Mouse (Mus musculus) hindbrain, embryonic 14.5 days (tissue): ENCODE data around the gene Egfl6. TPM values are rescaled to one million over a fixed set of nuclear protein-coding genes. Genes with fewer than 3 reads are reported as not detected.

Experiments used
- ATAC-seq: fragments of 200-750 bp; cut with Nextera tagmentation; 2 replicates; pipeline ENCODE4 v1.8.0; 2017; ENCODE audit warnings: moderate number of reproducible peaks, mild to moderate bottlenecking, moderate TSS enrichment, moderate library complexity; ENCODE audit not compliant: low FRiP score
- DNase-seq: peaks from one replicate; pipeline ENCODE4 v3.0.0-alpha.2; 2015; ENCODE audit warnings: low spot score
- H3K27ac ChIP-seq: fragments of 300-500 bp; sonication (generic); 2 replicates; pipeline ENCODE4 v1.5.1; 2014; ENCODE audit warnings: mild to moderate bottlenecking, moderate library complexity
- H3K27me3 ChIP-seq: fragments of 300-500 bp; sonication (generic); 2 replicates; pipeline ENCODE4 v1.6.1; 2014; ENCODE audit warnings: mild to moderate bottlenecking, low read length, mixed read lengths; ENCODE audit not compliant: control insufficient read depth, insufficient read depth
- H3K36me3 ChIP-seq: fragments of 300-500 bp; sonication (generic); replicated peaks from 2 replicates; pipeline ENCODE4 v1.6.1; 2014; ENCODE audit not compliant: control insufficient read depth, insufficient read depth
- H3K4me1 ChIP-seq: fragments of 300-500 bp; sonication (generic); replicated peaks from 2 replicates; pipeline ENCODE4 v1.6.1; 2014; ENCODE audit warnings: antibody characterized with exemption, low read length, mixed read lengths; ENCODE audit not compliant: control insufficient read depth, insufficient read depth
- H3K4me2 ChIP-seq: fragments of 300-500 bp; sonication (generic); replicated peaks from 2 replicates; pipeline ENCODE4 v1.6.1; 2014; ENCODE audit warnings: mild to moderate bottlenecking, moderate library complexity
- H3K4me3 ChIP-seq: fragments of 300-500 bp; sonication (generic); replicated peaks from 2 replicates; pipeline ENCODE4 v1.5.1; 2014; ENCODE audit warnings: mild to moderate bottlenecking, low read length
- H3K9ac ChIP-seq: fragments of 300-500 bp; sonication (generic); 2 replicates; pipeline ENCODE4 v1.6.1; 2014
- H3K9me3 ChIP-seq: fragments of 300-500 bp; sonication (generic); 2 replicates; pipeline ENCODE4 v1.6.1; 2016; ENCODE audit warnings: low read length; ENCODE audit not compliant: control insufficient read depth
- WGBS: fragments of 180-500 bp; shearing (Covaris S2); extraction: QIAGEN DNeasy Blood & Tissue Kit; methylation state at CpG from one replicate; pipeline ENCODE4 v1.1.7; 2014; 5-methylcytosine and 5-hydroxymethylcytosine counted together
- polyA plus RNA-seq: library from polyadenylated mRNA; unstranded; fragments of >200 nt; fragmentation: Nextera tagmentation; extraction: Ambion mirVana; gene quantifications from 2 replicates; pipeline ENCODE4 v1.2.1, GENCODE M21; 2014

Egfl6 gene
- polyA plus RNA-seq, 1 experiment from 2014 or later: 3.9 TPM

DNA sequence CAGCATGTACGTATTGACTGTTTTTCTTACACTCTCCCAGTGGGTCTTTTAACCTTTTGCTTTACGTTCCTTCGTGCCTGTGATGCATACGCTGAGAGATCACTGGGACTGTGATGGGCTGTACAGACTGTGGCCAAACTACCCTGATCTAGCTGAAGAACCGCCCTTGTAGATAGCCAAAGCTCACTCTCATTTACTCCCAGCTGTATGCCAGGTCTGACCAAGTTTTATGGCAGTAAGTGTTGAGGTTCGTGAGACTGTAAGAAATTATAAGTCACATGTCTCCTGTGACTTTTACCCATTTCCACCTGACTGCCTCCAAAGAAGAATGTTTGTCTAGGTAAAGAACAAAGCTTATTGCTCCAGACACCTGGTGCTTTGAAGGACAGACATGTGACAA lies 19.5 kb downstream of the Egfl6 start:
- H3K9ac ChIP-seq: no peak overlapping the region
- 94% methylated on average over 6 of the region's 6 CpGs for WGBS
- DNase-seq: no peak
- no peaks in the 10 kb centered on the region for H3K4me1 ChIP-seq
- H3K4me3 ChIP-seq: no peak overlapping the region
- H3K4me2 ChIP-seq: no peak overlapping the region
- H3K9me3 ChIP-seq: no peaks in the 10 kb centered on the region
- no peak for ATAC-seq
- no peaks in the 10 kb centered on the region for H3K36me3 ChIP-seq
- H3K27me3 ChIP-seq: peaks cover 5% of the 10 kb centered on the region; the same call in 1 of the 2 replicates
- no peak overlapping the region for H3K27ac ChIP-seq

DNA sequence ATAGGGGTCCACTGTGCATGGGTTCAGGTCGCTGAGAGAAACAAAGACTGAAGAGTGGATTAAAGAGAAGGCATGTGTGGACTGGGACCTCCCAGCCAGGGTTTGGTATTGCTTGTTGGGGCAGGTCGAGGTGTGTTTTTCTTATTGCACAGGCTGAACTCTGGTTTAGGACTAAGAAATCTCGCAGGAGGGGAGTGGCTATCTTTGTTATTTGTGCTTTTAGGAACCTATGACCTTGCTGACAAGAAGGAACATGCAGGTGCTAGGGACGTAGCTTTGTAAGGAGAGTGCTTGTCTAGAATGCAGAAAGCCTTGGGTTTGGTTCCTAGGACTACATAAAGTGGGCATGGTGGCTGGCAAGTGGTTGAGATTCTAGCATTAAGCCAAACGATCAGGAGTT lies 20.1 kb downstream of the Egfl6 start:
- ATAC-seq (no peak), DNase-seq (no peak)
- Histone ChIP-seq H3K4me3 (no peak overlapping the region), H3K9me3 (no peaks in the 10 kb centered on the region), H3K36me3 (no peaks in the 10 kb centered on the region), H3K27me3 (peaks cover 5% of the 10 kb centered on the region; the same call in 1 of the 2 replicates), H3K27ac (no peak overlapping the region), H3K9ac (no peak overlapping the region), H3K4me2 (no peak overlapping the region), H3K4me1 (no peaks in the 10 kb centered on the region)
- 79% methylated on average over 5 of the region's 5 CpGs for WGBS

DNA sequence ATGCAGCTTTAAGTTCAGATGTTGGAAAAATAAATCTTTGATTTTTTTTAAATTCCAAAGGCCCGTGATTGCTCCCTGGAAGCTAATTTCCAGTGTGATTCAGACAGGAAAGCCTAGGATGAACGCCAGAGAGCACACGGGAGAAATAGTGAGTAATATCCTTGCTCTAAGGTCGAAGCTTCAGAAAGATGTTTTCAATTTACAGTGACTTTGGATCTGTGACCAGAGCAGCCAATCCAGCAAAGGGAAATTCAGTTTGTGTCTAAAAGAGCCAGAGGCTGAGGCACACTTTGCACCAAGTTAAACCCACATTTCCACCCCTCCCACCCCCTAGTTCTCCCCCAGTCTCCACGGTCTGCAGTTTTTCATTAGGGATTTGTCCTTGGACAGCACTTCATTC lies 20.6 kb downstream of the Egfl6 start:
- Histone ChIP-seq H3K9ac (no peak overlapping the region), H3K4me1 (no peaks in the 10 kb centered on the region), H3K27me3 (peaks cover 5% of the 10 kb centered on the region; the same call in 1 of the 2 replicates), H3K36me3 (no peaks in the 10 kb centered on the region), H3K9me3 (no peaks in the 10 kb centered on the region), H3K4me3 (no peak overlapping the region), H3K27ac (no peak overlapping the region), H3K4me2 (no peak overlapping the region)
- WGBS: 72% methylated on average over 5 of the region's 5 CpGs
- no peak for ATAC-seq
- DNase-seq: no peak

DNA sequence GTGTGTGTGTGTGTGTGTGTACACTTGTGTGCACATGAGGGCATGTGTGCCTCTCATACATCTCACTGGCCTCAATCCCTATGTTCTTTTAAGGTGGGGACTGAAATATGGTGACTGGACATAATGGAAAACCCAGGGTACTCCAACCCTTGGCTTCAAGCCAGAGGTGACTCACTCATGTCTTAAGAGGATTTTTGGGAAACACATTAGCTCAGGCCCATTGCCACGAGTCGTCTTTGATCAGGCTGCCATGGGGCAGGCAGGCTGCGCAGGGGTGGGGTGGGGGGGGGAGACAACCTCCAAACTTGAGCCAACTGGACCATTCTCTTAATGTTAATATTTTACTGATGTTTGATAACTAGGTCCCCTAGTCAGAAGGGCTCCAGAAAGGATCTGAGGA lies 26.2 kb downstream of the Egfl6 start:
- no peaks in the 10 kb centered on the region for H3K36me3 ChIP-seq
- no peak overlapping the region for H3K9ac ChIP-seq
- 78% methylated on average over 3 of the region's 3 CpGs for WGBS
- no peaks in the 10 kb centered on the region for H3K9me3 ChIP-seq
- H3K4me2 ChIP-seq: no peak overlapping the region
- no peaks in the 10 kb centered on the region for H3K4me1 ChIP-seq
- DNase-seq: no peak
- no peak overlapping the region for H3K4me3 ChIP-seq
- H3K27me3 ChIP-seq: no peaks in the 10 kb centered on the region
- no peak for ATAC-seq
- no peak overlapping the region for H3K27ac ChIP-seq

DNA sequence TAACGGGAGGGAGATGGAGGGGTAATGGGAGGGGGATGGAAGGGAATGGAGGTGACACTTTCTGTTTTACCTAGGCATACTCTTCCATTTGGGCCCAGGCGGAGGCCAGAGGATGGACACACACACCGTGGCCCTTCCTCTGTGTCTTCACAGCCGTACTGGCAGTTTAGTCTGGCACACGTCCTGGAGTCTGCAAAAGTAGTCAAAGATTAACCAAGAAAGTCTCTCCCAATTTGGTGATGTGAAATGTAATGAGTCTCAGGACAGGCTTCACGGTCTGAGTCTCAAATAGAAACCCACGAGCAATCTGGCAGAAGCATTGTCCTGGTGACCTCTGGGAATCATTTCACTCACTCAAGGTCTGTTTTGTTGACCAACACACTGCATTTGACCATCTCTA lies 33.2 kb downstream of the Egfl6 start:
- no peak for DNase-seq
- Histone ChIP-seq H3K4me1 (no peaks in the 10 kb centered on the region), H3K36me3 (no peaks in the 10 kb centered on the region), H3K9me3 (no peaks in the 10 kb centered on the region), H3K4me2 (no peak overlapping the region), H3K27me3 (peaks cover 3% of the 10 kb centered on the region; the same call in 1 of the 2 replicates), H3K27ac (no peak overlapping the region), H3K9ac (no peak overlapping the region), H3K4me3 (no peak overlapping the region)
- ATAC-seq: no peak
- 81% methylated on average over 7 of the region's 7 CpGs for WGBS

DNA sequence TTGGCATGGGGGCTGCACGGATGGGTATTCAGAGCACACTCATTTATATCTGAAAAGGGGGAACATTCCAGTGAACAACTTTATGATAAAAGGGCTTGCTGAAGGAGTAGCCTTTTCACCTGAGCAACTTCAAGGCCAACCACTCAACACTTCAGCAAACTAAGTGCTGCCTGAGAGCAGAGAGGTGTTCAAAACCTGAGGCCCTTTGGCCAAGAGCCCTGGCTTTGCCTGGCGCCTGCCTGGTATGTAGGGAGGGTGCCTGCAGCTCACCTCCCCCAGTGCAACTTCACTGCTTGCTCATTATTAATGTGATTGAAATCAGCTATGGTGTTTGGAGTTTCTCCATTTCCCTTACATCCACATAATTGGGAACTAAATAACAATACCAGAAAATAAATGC lies 39.0 kb downstream of the Egfl6 start:
- Histone ChIP-seq H3K4me2 (no peak overlapping the region), H3K4me3 (no peak overlapping the region), H3K9ac (no peak overlapping the region), H3K27me3 (peaks cover 8% of the 10 kb centered on the region; the same call in 1 of the 2 replicates), H3K36me3 (no peaks in the 10 kb centered on the region), H3K9me3 (no peaks in the 10 kb centered on the region), H3K4me1 (no peaks in the 10 kb centered on the region), H3K27ac (no peak overlapping the region)
- DNase-seq: no peak
- WGBS: 77% methylated on average over 2 of the region's 2 CpGs
- no peak for ATAC-seq

DNA sequence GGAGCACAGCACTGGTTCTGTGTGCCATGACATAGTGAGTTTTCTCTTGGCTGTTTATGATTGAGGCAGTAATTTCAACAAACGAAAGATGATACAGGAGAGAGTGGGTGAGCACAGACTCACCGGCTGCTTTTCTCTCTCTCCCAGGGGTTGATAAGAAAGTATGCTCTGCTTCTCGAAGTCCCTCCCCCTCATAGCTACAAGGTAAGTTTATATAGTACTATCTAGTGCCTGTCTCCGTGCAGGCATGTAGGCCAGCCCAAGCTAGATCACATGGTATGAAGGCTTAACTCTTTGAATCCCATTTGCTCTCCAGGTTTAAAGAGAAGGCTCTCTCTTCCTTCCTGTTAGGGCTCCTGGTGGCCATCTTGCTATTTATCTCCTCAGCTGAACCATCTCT lies 50.4 kb downstream of the Egfl6 start:
- Histone ChIP-seq H3K4me3 (no peak overlapping the region), H3K4me2 (no peak overlapping the region), H3K4me1 (no peaks in the 10 kb centered on the region), H3K9me3 (no peaks in the 10 kb centered on the region), H3K9ac (no peak overlapping the region), H3K27ac (no peak overlapping the region), H3K27me3 (no peaks in the 10 kb centered on the region), H3K36me3 (no peaks in the 10 kb centered on the region)
- ATAC-seq: no peak
- WGBS: 69% methylated on average over 4 of the region's 4 CpGs
- no peak for DNase-seq

DNA sequence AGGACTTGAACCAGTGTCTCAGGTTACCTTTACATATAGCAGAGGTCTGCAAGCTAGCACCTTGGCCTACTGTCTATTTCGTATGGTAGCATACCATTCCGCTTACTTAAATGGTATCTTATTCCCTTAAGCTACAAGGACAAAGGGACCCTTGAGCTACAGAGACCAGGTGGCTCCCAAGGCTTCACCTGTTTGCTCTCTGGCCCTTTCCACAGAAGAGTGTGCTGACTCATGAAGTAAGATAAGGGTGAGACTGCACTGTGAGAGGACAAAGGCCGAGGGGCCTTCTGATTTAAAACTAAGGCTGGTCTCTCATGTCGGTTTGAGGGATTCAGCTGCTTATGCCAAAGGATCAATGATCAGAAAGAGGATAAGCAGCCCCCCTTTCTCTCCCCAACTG lies 52.1 kb downstream of the Egfl6 start:
- WGBS: 83% methylated on average over 4 of the region's 4 CpGs
- Histone ChIP-seq H3K9ac (no peak overlapping the region), H3K4me2 (no peak overlapping the region), H3K36me3 (no peaks in the 10 kb centered on the region), H3K27me3 (no peaks in the 10 kb centered on the region; the same call in 1 of the 2 replicates), H3K27ac (no peak overlapping the region), H3K4me3 (no peak overlapping the region), H3K9me3 (no peaks in the 10 kb centered on the region), H3K4me1 (no peaks in the 10 kb centered on the region)
- ATAC-seq (no peak), DNase-seq (no peak)

DNA sequence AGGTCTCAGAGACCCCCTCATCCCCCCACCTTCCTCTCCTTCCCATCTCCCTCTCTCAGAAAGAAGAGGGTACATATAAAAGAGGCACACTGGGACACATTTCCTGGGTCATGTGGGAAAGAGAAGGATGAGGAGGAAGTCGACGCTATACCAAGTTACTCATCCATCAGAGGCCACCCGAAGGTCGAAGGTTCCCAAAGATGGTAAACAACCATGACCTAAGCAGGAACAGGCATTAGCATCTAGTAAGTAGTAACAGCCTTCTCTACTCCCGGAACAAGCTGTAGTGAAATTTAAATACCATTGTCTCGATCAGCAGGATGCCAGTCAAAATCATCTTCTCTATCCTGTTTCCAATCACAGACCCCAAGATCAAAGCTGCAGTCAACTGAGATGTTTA lies 53.8 kb downstream of the Egfl6 start:
- H3K27me3 ChIP-seq: no peaks in the 10 kb centered on the region; the same call in none of the 2 replicates
- no peak overlapping the region for H3K4me3 ChIP-seq
- H3K9me3 ChIP-seq: no peaks in the 10 kb centered on the region
- ATAC-seq: no peak
- no peak overlapping the region for H3K9ac ChIP-seq
- no peak overlapping the region for H3K4me2 ChIP-seq
- 41% methylated on average over 6 of the region's 6 CpGs for WGBS
- DNase-seq: no peak
- H3K27ac ChIP-seq: no peak overlapping the region
- H3K4me1 ChIP-seq: no peaks in the 10 kb centered on the region
- H3K36me3 ChIP-seq: no peaks in the 10 kb centered on the region

DNA sequence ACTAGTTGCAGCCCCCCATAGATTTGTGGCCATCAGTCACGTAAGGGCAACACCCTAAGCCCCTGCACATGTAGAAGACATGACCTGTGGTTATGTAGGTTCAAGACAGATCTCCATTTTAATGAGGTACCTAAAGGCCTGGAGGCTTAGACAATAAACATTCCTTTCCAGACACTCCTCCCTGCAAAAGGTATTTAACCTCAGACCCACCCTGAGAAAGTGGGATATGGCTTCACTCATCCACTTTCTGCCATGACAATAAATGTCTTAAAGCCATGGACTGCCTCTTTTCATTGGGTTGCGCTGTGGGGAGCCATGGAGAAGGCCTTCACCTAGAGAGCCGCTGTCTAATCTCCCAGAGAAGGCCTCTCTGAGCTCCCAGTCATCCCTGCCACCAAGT lies 57.4 kb downstream of the Egfl6 start:
- H3K27ac ChIP-seq: no peak overlapping the region
- no peaks in the 10 kb centered on the region for H3K9me3 ChIP-seq
- H3K27me3 ChIP-seq: no peaks in the 10 kb centered on the region; the same call in none of the 2 replicates
- WGBS: 85% methylated on average over 3 of the region's 3 CpGs
- H3K36me3 ChIP-seq: no peaks in the 10 kb centered on the region
- no peaks in the 10 kb centered on the region for H3K4me1 ChIP-seq
- no peak for ATAC-seq
- no peak for DNase-seq
- no peak overlapping the region for H3K4me2 ChIP-seq
- H3K9ac ChIP-seq: no peak overlapping the region
- H3K4me3 ChIP-seq: no peak overlapping the region
